Mouse (Mus musculus) kidney, adult 2 months (tissue): ENCODE measurements around the gene Krt84.

ENCODE experiments used
- CTCF ChIP-seq: fragments of 200-500 bp; conservative IDR thresholded peaks from 2 replicates; pipeline ENCODE4 v1.5.1; 2011; ENCODE audit warnings: low read depth, mild to moderate bottlenecking, control low read depth, low read length, moderate library complexity, mixed read lengths; ENCODE audit not compliant: insufficient read depth, insufficient read length
- POLR2A ChIP-seq: fragments of 200-500 bp; IDR thresholded peaks from one replicate; pipeline ENCODE4 v1.6.1; 2011; ENCODE audit warnings: low read depth, low read length, control low read depth

DNA sequence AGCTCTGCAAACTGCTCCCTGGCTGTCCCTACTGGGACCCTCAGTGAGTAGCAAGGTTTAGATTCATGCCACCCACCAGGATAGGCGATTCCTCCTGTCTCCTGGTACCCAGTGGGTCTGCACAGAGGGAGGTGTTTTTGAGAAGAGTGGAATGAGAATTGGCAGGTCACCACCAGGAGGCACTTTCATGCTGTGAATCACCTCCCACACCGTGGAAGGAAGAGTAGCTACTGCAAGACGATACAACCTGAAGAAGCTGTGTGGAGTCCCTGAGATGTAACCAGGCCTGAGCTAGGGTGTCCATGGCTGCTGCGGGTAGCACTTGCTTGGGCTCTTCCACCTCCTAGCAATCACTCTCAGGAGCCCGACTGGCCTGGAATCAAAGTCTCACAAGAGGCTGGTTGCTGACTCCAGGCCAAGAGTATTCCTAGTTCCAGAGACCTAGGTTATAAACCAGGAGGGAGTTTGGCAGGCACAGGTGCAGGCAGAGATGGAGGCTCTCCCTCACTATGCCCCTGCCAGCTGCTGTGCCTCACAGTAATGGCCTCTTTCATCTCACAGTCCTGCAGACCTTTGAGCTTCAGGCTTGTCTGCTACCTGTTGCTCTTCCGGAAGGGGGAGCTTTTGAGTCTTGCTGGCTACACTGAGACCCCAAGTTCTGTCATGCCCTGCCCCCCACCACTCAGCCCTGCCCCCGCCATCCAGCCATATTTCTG, 5.4 kb upstream of the Krt84 start:
- no peak for TF ChIP-seq POLR2A
- no peak; the same call in 1 of the 2 replicates for TF ChIP-seq CTCF
